Mouse (Mus musculus): ENCODE measurements around the gene Vmn2r45. TPM values are rescaled to one million over a fixed set of nuclear protein-coding genes. Genes with fewer than 3 reads are reported as not detected.

The Vmn2r45 gene
- polyA plus RNA-seq (2012; rRNA removed) = not detected in 2 replicates

DNA sequence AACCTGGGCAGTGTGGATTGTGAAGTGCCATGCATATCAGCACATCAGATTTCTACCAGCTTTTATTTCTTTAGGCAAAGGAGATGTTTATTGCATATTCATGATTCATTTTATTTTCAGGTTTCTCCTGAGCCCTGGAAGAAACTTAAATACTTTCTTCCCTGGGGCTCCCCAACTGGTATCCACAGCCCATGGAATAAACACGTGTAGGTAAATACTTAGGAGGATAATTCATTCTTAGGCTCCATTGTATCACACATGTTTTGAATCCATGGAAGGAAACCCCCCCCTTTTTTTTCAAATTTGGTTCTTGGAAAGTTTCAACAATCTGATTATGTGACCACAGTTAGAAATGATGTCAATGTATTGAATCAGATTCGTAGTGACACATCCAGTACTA is at the start of gene Vmn2r45:
Vmn2r45 (minus strand) TSS at position 101 of the 400 bp plus-strand sequence.

Other genes with a start within 250 kb of the Vmn2r45 start
- not detected in 2 replicates for gene Vmn2r43, start 228.5 kb downstream of the Vmn2r45 start, polyA plus RNA-seq (2012; rRNA removed)
- not detected in 2 replicates for gene Vmn2r44, start 105.7 kb downstream of the Vmn2r45 start, polyA plus RNA-seq (2012; rRNA removed)